15 mouse cellular contexts compared by ENCODE assay signal in the genomic region with DNA sequence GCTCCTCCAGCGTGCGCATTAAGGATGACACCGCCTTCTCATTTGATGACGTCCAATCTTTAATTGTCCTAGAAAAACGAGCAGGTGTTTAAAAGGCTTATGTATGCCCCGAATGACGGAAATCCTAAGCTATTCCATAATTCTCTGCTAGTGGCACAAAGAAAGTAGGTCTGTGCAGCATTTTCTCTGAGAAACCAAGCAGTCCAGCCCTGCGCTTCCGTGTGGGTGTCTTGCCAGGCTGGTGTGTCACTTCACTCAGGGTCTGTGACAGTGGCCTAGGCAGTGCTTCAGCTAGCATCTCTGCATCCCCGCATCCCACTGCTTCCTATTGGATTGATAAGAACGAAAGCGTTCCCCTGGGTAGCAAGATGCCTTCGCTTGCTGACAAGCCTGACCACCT.
"Had no signal": no experiment of that assay in that cellular context is flagged by ENCODE, and none has a peak within 500 bp of the region (broad histone marks: within the 10 kb centered on the region; RNA-seq: fewer than 3 reads in every experiment).

No protein-coding gene starts in this region.

- H3K4me3 ChIP-seq: intestine, embryonic 15.5 days; liver, embryonic 13.5 days had no signal

- H3K9me3 ChIP-seq: intestine, embryonic 15.5 days; liver, embryonic 13.5 days had no signal

- H3K4me2 ChIP-seq: intestine, embryonic 15.5 days; liver, embryonic 13.5 days; midbrain, embryonic 11.5 days had no signal

- H3K9ac ChIP-seq: intestine, embryonic 15.5 days; liver, embryonic 13.5 days had no signal

- ATAC-seq: intestine, embryonic 15.5 days had no signal

- H3K4me1 ChIP-seq: intestine, embryonic 15.5 days; liver, embryonic 13.5 days had no signal

- DNase-seq: kidney, adult 18-20 months; kidney, adult 9 months; kidney, postnatal 14 days; kidney, postnatal 4 days; liver, embryonic 13.5 days; lung, adult 2 months; lung, postnatal 14 days; lung, postnatal 4 days; midbrain, embryonic 14.5 days; thymus, adult 2 months; thymus, postnatal 14 days; thymus, postnatal 4 days had no signal

- H3K27me3 ChIP-seq: intestine, embryonic 15.5 days; liver, embryonic 13.5 days had no signal

- H3K27ac ChIP-seq: intestine, embryonic 15.5 days; liver, embryonic 13.5 days; stomach, postnatal 0 days had no signal
